Comparison of ENCODE assay signal across 8 mouse cellular contexts in genomic region chr14:54592319-54592934, GRCm38 (mm10). TPM values are rescaled to one million over a fixed set of nuclear protein-coding genes. Genes with fewer than 3 reads are reported as not detected.
DNase-seq lines count a peak whose midpoint lies in the region; ATAC-seq and TF ChIP-seq lines count a peak whose summit lies in the region.

No protein-coding gene starts in this region.

- peaks cover 38% of the 10 kb centered on the region for H3K36me3 ChIP-seq in hindbrain, embryonic 10.5 days
- peaks cover 2% of the 10 kb centered on the region; the same call in 1 of the 2 replicates for H3K36me3 ChIP-seq in hindbrain, embryonic 11.5 days (ENCODE audit: control insufficient read depth, insufficient read depth, low read length)
- peaks cover 66% of the 10 kb centered on the region for H3K36me3 ChIP-seq in embryonic facial prominence, embryonic 10.5 days (replicated peaks)
- peaks cover 2% of the 10 kb centered on the region; the same call in 1 of the 2 replicates for H3K36me3 ChIP-seq in hindbrain, embryonic 16.5 days (ENCODE audit: control insufficient read depth, insufficient read depth, low read length)
- H3K36me3 ChIP-seq in liver, embryonic 13.5 days, result peaks cover 16% of the 10 kb centered on the region
- no peaks in the 10 kb centered on the region for H3K36me3 ChIP-seq in testis, adult 2 months (ENCODE audit: control insufficient read depth, insufficient read depth, low read length)

- H3K9me3 ChIP-seq in hindbrain, embryonic 10.5 days, result no peaks in the 10 kb centered on the region
- no peaks in the 10 kb centered on the region for H3K9me3 ChIP-seq in hindbrain, embryonic 11.5 days (ENCODE audit: control insufficient read depth, low read length)
- peaks cover 8% of the 10 kb centered on the region; the same call in 1 of the 2 replicates for H3K9me3 ChIP-seq in embryonic facial prominence, embryonic 10.5 days
- no peaks in the 10 kb centered on the region for H3K9me3 ChIP-seq in hindbrain, embryonic 16.5 days (ENCODE audit: control insufficient read depth, low read length)
- no peaks in the 10 kb centered on the region for H3K9me3 ChIP-seq in liver, embryonic 13.5 days (replicated peaks)

- no peak overlapping the region for H3K4me2 ChIP-seq in hindbrain, embryonic 11.5 days (replicated peaks; ENCODE audit: low read depth, low read length)
- no peak overlapping the region for H3K4me2 ChIP-seq in hindbrain, embryonic 16.5 days (ENCODE audit: low read length)
- H3K4me2 ChIP-seq in liver, embryonic 13.5 days, result no peak overlapping the region

- TF ChIP-seq CTCF in testis, adult 2 months (IDR thresholded peaks at IDR 0.05; ENCODE audit: control insufficient read depth, insufficient read depth, insufficient replicate concordance, low read depth, low read length), result no peak

- no peak overlapping the region for H3K4me3 ChIP-seq in hindbrain, embryonic 10.5 days
- H3K4me3 ChIP-seq in hindbrain, embryonic 11.5 days (ENCODE audit: low read depth, low read length), result no peak overlapping the region
- H3K4me3 ChIP-seq in embryonic facial prominence, embryonic 10.5 days, result no peak overlapping the region
- H3K4me3 ChIP-seq in hindbrain, embryonic 16.5 days (ENCODE audit: low read length), result no peak overlapping the region
- H3K4me3 ChIP-seq in liver, embryonic 13.5 days (replicated peaks), result no peak overlapping the region
- H3K4me3 ChIP-seq in testis, adult 2 months (ENCODE audit: control insufficient read depth, low read depth, low read length), result no peak overlapping the region

- no peak overlapping the region for H3K9ac ChIP-seq in hindbrain, embryonic 11.5 days (ENCODE audit: low read depth, low read length)
- peak overlapping the region; percentile 38 for H3K9ac ChIP-seq in hindbrain, embryonic 16.5 days (ENCODE audit: low read depth, low read length)
- no peak overlapping the region for H3K9ac ChIP-seq in liver, embryonic 13.5 days

- no peak for DNase-seq in hindbrain, embryonic 10.5 days (ENCODE audit: low spot score)
- DNase-seq in hindbrain, embryonic 11.5 days (ENCODE audit: low spot score), result no peak
- DNase-seq in embryonic facial prominence, embryonic 10.5 days (ENCODE audit: low spot score), result no peak
- no peak for DNase-seq in liver, embryonic 13.5 days
- DNase-seq in thymus, postnatal 4 days, result no peak

- 79% methylated on average over 10 of the region's 10 CpGs for WGBS in hindbrain, embryonic 10.5 days
- 80% methylated on average over 10 of the region's 10 CpGs for WGBS in hindbrain, embryonic 11.5 days
- 79% methylated on average over 10 of the region's 10 CpGs for WGBS in embryonic facial prominence, embryonic 10.5 days
- 51% methylated on average over 10 of the region's 10 CpGs for WGBS in hindbrain, embryonic 16.5 days
- 29% methylated on average over 10 of the region's 10 CpGs for WGBS in liver, embryonic 13.5 days (ENCODE audit: insufficient replicate concordance)

- no peak for ATAC-seq in hindbrain, embryonic 11.5 days (ENCODE audit: low FRiP score)
- peak; percentile 37; the same call in 1 of the 2 replicates for ATAC-seq in hindbrain, embryonic 16.5 days
- peak; percentile 55 for ATAC-seq in liver, embryonic 13.5 days (ENCODE audit: low read depth)
- no peak for ATAC-seq in granulocyte monocyte progenitor cell, adult 5-6 weeks (replicated peaks; ENCODE audit: poor library complexity, severe bottlenecking)

- TF ChIP-seq POLR2A in testis, adult 2 months (IDR thresholded peaks at IDR 0.05; ENCODE audit: control insufficient read depth, low read depth, low read length), result no peak

- H3K27me3 ChIP-seq in hindbrain, embryonic 10.5 days (ENCODE audit: insufficient read depth, poor library complexity, severe bottlenecking), result no peaks in the 10 kb centered on the region
- H3K27me3 ChIP-seq in hindbrain, embryonic 11.5 days (ENCODE audit: control insufficient read depth, insufficient read depth, low read length), result no peaks in the 10 kb centered on the region
- H3K27me3 ChIP-seq in embryonic facial prominence, embryonic 10.5 days (replicated peaks; ENCODE audit: low read depth, poor library complexity, severe bottlenecking), result no peaks in the 10 kb centered on the region; the same call in 1 of the 2 replicates
- no peaks in the 10 kb centered on the region for H3K27me3 ChIP-seq in hindbrain, embryonic 16.5 days (replicated peaks; ENCODE audit: control insufficient read depth, insufficient read depth, low read length)
- no peaks in the 10 kb centered on the region for H3K27me3 ChIP-seq in liver, embryonic 13.5 days
- H3K27me3 ChIP-seq in testis, adult 2 months (ENCODE audit: control insufficient read depth, insufficient read depth, low read length), result no peaks in the 10 kb centered on the region

- H3K27ac ChIP-seq in hindbrain, embryonic 10.5 days, result peak overlapping the region; percentile 37; the same call in 1 of the 2 replicates
- no peak overlapping the region; the same call in 1 of the 2 replicates for H3K27ac ChIP-seq in hindbrain, embryonic 11.5 days (ENCODE audit: low read depth, low read length)
- H3K27ac ChIP-seq in embryonic facial prominence, embryonic 10.5 days (replicated peaks), result peak overlapping the region; percentile 10; the same call in 1 of the 2 replicates
- peak overlapping the region; percentile 39; the same call in 1 of the 2 replicates for H3K27ac ChIP-seq in hindbrain, embryonic 16.5 days (ENCODE audit: low read depth, low read length)
- H3K27ac ChIP-seq in liver, embryonic 13.5 days, result peak overlapping the region; percentile 8; the same call in 1 of the 2 replicates
- peak overlapping the region; percentile 68 for H3K27ac ChIP-seq in testis, adult 2 months (ENCODE audit: control insufficient read depth, insufficient read depth, low read depth, low read length)

- 0 out of 2 replicates have a peak, but pooled peaks cover 5% of the 10 kb centered on the region for H3K4me1 ChIP-seq in hindbrain, embryonic 10.5 days (replicated peaks)
- H3K4me1 ChIP-seq in hindbrain, embryonic 11.5 days (replicated peaks; ENCODE audit: control insufficient read depth, insufficient read depth, low read length), result no peaks in the 10 kb centered on the region
- H3K4me1 ChIP-seq in embryonic facial prominence, embryonic 10.5 days, result peaks cover 9% of the 10 kb centered on the region; the same call in 1 of the 2 replicates
- H3K4me1 ChIP-seq in hindbrain, embryonic 16.5 days (ENCODE audit: control insufficient read depth, insufficient read depth, low read depth, low read length), result peaks cover 7% of the 10 kb centered on the region
- peaks cover 24% of the 10 kb centered on the region for H3K4me1 ChIP-seq in liver, embryonic 13.5 days (replicated peaks)
- H3K4me1 ChIP-seq in testis, adult 2 months (ENCODE audit: control insufficient read depth, insufficient read depth, low read length), result peaks cover 11% of the 10 kb centered on the region

RNA-seq across cellular contexts. Expression of gene 4931414P19Rik, which starts 13.4 kb away (rescaled TPM):
- 8.3 and 9.5 TPM in 2 replicates for polyA plus RNA-seq in hindbrain, embryonic 10.5 days (2016; fragmentation: Nextera tagmentation; extraction: Ambion mirVana)
- polyA plus RNA-seq in hindbrain, embryonic 11.5 days (2014; fragmentation: Nextera tagmentation; extraction: Ambion mirVana), result 6.2 and 6.9 TPM in 2 replicates
- polyA plus RNA-seq in embryonic facial prominence, embryonic 10.5 days (2016; fragmentation: Nextera tagmentation; extraction: Ambion mirVana), result 9.3 and 12.4 TPM in 2 replicates
- polyA plus RNA-seq in hindbrain, embryonic 16.5 days (2015; fragmentation: Nextera tagmentation; extraction: Ambion mirVana), result 5.4 and 5.5 TPM in 2 replicates
- polyA plus RNA-seq in liver, embryonic 13.5 days (2015; fragmentation: Nextera tagmentation; extraction: Ambion mirVana), result 2.7 and 3.0 TPM in 2 replicates
- polyA plus RNA-seq in testis, adult 2 months (2012; rRNA removed), result 2.1 and 3.5 TPM in 2 replicates
- total RNA-seq in granulocyte monocyte progenitor cell, adult 5-6 weeks (2014; fragmentation: Nextera tagmentation), result 5.8 and 9.9 TPM in 2 replicates
- 3.6 and 4.3 TPM in 2 replicates for total RNA-seq in granulocyte monocyte progenitor cell, adult 5-6 weeks (2017)

RNA-seq across cellular contexts. Expression of gene Ajuba, which starts 15.1 kb away (rescaled TPM):
- polyA plus RNA-seq in hindbrain, embryonic 10.5 days (2016; fragmentation: Nextera tagmentation; extraction: Ambion mirVana), result 66.2 and 81.3 TPM in 2 replicates
- 23.2 and 29.4 TPM in 2 replicates for polyA plus RNA-seq in hindbrain, embryonic 11.5 days (2014; fragmentation: Nextera tagmentation; extraction: Ambion mirVana)
- polyA plus RNA-seq in embryonic facial prominence, embryonic 10.5 days (2016; fragmentation: Nextera tagmentation; extraction: Ambion mirVana), result 79.7 and 95.4 TPM in 2 replicates
- polyA plus RNA-seq in hindbrain, embryonic 16.5 days (2015; fragmentation: Nextera tagmentation; extraction: Ambion mirVana), result 4.7 and 6.0 TPM in 2 replicates
- polyA plus RNA-seq in liver, embryonic 13.5 days (2015; fragmentation: Nextera tagmentation; extraction: Ambion mirVana), result 3.9 and 4.4 TPM in 2 replicates
- 10.0 and 12.5 TPM in 2 replicates for polyA plus RNA-seq in testis, adult 2 months (2012; rRNA removed)
- total RNA-seq in granulocyte monocyte progenitor cell, adult 5-6 weeks (2014; fragmentation: Nextera tagmentation), result 0.77 and 1.0 TPM in 2 replicates
- total RNA-seq in granulocyte monocyte progenitor cell, adult 5-6 weeks (2017), result 1.2 and 2.1 TPM in 2 replicates

RNA-seq across cellular contexts. Expression of gene Psmb5, which starts 25.4 kb away (rescaled TPM):
- polyA plus RNA-seq in hindbrain, embryonic 10.5 days (2016; fragmentation: Nextera tagmentation; extraction: Ambion mirVana), result 500 and 517 TPM in 2 replicates
- polyA plus RNA-seq in hindbrain, embryonic 11.5 days (2014; fragmentation: Nextera tagmentation; extraction: Ambion mirVana), result 439 and 455 TPM in 2 replicates
- polyA plus RNA-seq in embryonic facial prominence, embryonic 10.5 days (2016; fragmentation: Nextera tagmentation; extraction: Ambion mirVana), result 486 and 490 TPM in 2 replicates
- 445 and 467 TPM in 2 replicates for polyA plus RNA-seq in hindbrain, embryonic 16.5 days (2015; fragmentation: Nextera tagmentation; extraction: Ambion mirVana)
- polyA plus RNA-seq in liver, embryonic 13.5 days (2015; fragmentation: Nextera tagmentation; extraction: Ambion mirVana), result 262 and 266 TPM in 2 replicates
- polyA plus RNA-seq in testis, adult 2 months (2012; rRNA removed), result 87.4 and 106 TPM in 2 replicates
- 237 and 287 TPM in 2 replicates for total RNA-seq in granulocyte monocyte progenitor cell, adult 5-6 weeks (2014; fragmentation: Nextera tagmentation)
- 63.3 and 69.9 TPM in 2 replicates for total RNA-seq in granulocyte monocyte progenitor cell, adult 5-6 weeks (2017)

RNA-seq across cellular contexts. Expression of gene Psmb11, which starts 28.8 kb away (rescaled TPM):
- polyA plus RNA-seq in hindbrain, embryonic 10.5 days (2016; fragmentation: Nextera tagmentation; extraction: Ambion mirVana), result 0.04 and 0.16 TPM in 2 replicates
- polyA plus RNA-seq in hindbrain, embryonic 11.5 days (2014; fragmentation: Nextera tagmentation; extraction: Ambion mirVana), result not detected in 2 replicates
- polyA plus RNA-seq in embryonic facial prominence, embryonic 10.5 days (2016; fragmentation: Nextera tagmentation; extraction: Ambion mirVana), result 0.04 and 0.12 TPM in 2 replicates
- 0.16 and 0.37 TPM in 2 replicates for polyA plus RNA-seq in hindbrain, embryonic 16.5 days (2015; fragmentation: Nextera tagmentation; extraction: Ambion mirVana)
- polyA plus RNA-seq in liver, embryonic 13.5 days (2015; fragmentation: Nextera tagmentation; extraction: Ambion mirVana), result not detected in 2 replicates
- 0.04 and 0.38 TPM in 2 replicates for polyA plus RNA-seq in testis, adult 2 months (2012; rRNA removed)
- 0.09 TPM in 1 of 2 replicates, not detected in the other for total RNA-seq in granulocyte monocyte progenitor cell, adult 5-6 weeks (2014; fragmentation: Nextera tagmentation)
- not detected in 2 replicates for total RNA-seq in granulocyte monocyte progenitor cell, adult 5-6 weeks (2017)

RNA-seq across cellular contexts. Expression of gene Haus4, which starts 38.0 kb away (rescaled TPM):
- 47.5 and 55.0 TPM in 2 replicates for polyA plus RNA-seq in hindbrain, embryonic 10.5 days (2016; fragmentation: Nextera tagmentation; extraction: Ambion mirVana)
- polyA plus RNA-seq in hindbrain, embryonic 11.5 days (2014; fragmentation: Nextera tagmentation; extraction: Ambion mirVana), result 34.8 and 35.7 TPM in 2 replicates
- 58.9 and 60.5 TPM in 2 replicates for polyA plus RNA-seq in embryonic facial prominence, embryonic 10.5 days (2016; fragmentation: Nextera tagmentation; extraction: Ambion mirVana)
- polyA plus RNA-seq in hindbrain, embryonic 16.5 days (2015; fragmentation: Nextera tagmentation; extraction: Ambion mirVana), result 19.4 and 20.7 TPM in 2 replicates
- 45.6 and 47.5 TPM in 2 replicates for polyA plus RNA-seq in liver, embryonic 13.5 days (2015; fragmentation: Nextera tagmentation; extraction: Ambion mirVana)
- 107 and 125 TPM in 2 replicates for polyA plus RNA-seq in testis, adult 2 months (2012; rRNA removed)
- 70.3 and 79.6 TPM in 2 replicates for total RNA-seq in granulocyte monocyte progenitor cell, adult 5-6 weeks (2014; fragmentation: Nextera tagmentation)
- 85.8 and 93.8 TPM in 2 replicates for total RNA-seq in granulocyte monocyte progenitor cell, adult 5-6 weeks (2017)

Comparison
In these comparisons a context has a peak if more than half of its experiments do, and no peak if none do; other contexts are left out.
1. ATAC-seq: peak in hindbrain, embryonic 16.5 days (single experiment) and liver, embryonic 13.5 days (single experiment); none in hindbrain, embryonic 11.5 days (single experiment) and granulocyte monocyte progenitor cell, adult 5-6 weeks (single experiment).